Mouse (Mus musculus) gastrocnemius, postnatal 14 days (tissue): Measurements from ENCODE around the gene Map3k10. TPM values are rescaled to one million over a fixed set of nuclear protein-coding genes. Genes with fewer than 3 reads are reported as not detected.

ENCODE experiments used
- DNase-seq: peaks from one replicate; pipeline ENCODE4 v3.0.0; 2021; ENCODE audit warnings: mixed read lengths
- intact Hi-C: fragments of 180-260 bp; cut with DNase I; formaldehyde crosslinking; loops from one replicate; pipeline ENCODE4 v1.15.1; 2025; ENCODE audit warnings: low total_unique reads
- long read RNA-seq, 2 experiments: library from polyadenylated mRNA; stranded (forward); transcript quantifications; one replicate each; pipeline ENCODE4 v2.0.0; 2021
- total RNA-seq, 2 experiments: library from RNA; stranded (reverse); gene quantifications; 2 replicates each; pipeline ENCODE4 v1.2.3; 2021

Gene Map3k10
- total RNA-seq: 10 to 100 TPM; 15.9 to 16.6 TPM
- long read RNA-seq, experiment 1, partial matches to known transcripts: 1 of 2 reads
- long read RNA-seq, experiment 1, other reads (novel, unspliced or antisense): 0 of 2 reads
- long read RNA-seq, experiment 2, partial matches to known transcripts: 3 of 8 reads
- long read RNA-seq, experiment 2, other reads (novel, unspliced or antisense): 5 of 8 reads

DNA sequence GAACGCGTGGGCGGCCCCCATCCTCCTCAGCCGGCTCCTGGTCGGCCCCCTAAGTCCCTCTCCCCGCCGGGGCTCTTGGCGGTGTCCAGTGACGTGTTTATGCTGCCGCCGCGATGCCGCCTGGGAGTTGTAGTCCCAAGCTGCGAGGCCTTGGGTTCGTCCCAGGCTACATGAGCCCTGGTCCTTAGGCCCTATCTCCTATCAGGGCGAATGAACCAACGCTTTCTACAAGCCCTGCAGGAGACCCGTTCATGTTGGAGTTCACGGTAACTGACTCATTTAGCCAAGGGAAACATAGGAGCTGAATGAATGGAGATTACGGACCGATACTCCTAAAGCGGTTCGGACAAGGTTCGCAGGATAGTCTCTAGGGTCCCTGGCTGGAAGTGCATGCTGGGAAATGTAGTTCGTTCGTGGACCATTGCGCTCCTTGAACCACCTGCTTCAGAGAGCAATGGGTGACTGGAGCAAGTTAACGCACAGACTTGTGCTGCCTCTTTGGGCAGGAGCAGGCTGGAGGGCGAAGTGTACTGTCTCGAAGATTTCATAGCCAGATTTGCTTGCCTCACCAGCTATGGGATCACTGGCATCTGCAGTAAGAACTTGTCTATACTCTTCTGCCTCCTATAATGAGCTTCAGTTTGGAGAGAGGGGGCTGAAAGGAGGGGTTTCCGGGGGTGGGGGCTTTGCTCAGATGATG lies at the start of gene Map3k10:
Gene Map3k10 (minus strand): TSS at position 77 of the 700 bp plus-strand sequence.
- intact Hi-C loops: no loop called here
- peak; percentile 93 for DNase-seq

DNA sequence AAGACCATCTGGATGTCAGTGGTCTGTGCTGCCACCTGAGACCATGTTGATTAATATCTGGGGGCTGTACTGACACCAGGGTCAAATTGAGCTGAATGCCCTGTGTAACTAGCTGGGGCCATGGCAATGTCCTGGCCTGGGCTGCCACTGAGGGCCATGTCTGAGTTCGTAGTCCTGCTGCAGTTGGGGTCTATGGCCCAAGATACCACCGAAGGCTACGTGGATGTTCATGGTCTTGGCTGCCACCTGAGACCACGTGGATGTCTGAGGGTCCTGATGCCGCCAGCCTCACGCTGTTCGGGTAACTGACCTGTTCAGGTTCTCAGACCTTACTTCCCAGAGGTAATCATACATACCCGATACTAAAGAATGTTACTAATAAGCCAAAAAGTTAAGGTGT lies 47.6 kb upstream of the Map3k10 start:
- no peak for DNase-seq
- intact Hi-C loops: no loop called here

DNA sequence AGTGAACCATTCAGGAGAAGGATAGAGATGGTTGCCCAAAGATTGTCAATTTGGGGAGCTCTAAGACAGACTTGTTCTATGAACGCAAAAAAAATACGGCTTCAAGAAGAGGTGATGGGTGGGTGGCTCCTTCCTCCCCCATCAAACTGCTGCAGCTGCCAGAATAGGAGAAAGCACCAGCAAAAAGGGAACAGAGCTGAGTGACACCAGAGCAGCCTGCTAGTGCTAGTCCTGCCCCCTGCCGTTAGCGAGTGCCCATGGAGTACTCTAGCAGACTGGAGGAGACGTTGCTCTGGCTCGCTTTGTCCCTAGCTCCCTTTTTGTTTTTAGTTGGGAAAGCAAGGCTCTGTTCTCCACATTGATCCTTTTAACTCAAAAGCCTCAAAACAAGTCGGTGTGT lies 36.0 kb upstream of the Map3k10 start:
- DNase-seq: no peak
- intact Hi-C loops: no loop called here

DNA sequence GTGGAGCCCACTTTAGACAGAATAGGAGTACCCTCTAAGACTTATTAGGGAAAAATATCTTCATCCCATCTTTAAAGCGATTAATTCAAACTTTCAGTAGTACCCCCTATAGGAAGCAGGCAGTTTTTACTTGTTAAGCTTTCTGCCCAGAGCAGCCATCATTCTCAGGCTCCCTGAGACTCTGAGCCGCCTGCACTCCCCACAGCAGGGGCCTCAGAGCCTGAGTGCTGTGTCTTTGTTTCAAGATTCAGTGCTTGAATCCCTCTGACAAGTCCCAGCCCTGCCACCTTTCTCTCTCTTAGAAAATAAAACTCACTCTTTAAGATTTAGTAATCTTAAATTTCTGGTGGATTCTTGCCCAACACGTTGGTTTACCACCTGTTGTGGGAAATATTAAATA lies 22.3 kb upstream of the Map3k10 start:
- intact Hi-C loops: no loop called here
- DNase-seq: no peak

DNA sequence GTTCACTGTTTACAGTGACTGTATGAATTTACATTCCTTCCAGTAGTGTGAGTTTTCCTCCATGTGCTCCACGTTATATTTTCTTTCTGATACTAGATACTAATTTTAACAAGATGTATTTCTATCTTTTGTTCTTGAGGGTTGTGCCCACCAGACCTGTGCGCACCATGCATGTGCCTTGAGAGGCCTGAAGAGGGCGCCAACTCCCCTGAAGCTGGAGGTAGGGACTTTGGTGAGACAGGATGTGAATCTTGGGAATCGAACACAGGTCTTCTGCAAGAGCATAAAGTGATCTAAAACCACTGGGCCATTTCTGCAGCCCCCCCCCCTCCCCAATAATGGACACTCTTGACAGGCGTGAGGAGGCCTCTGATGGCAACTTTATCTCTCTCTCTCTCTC lies 16.7 kb upstream of the Map3k10 start:
- DNase-seq: no peak
- intact Hi-C loops: no loop called here

DNA sequence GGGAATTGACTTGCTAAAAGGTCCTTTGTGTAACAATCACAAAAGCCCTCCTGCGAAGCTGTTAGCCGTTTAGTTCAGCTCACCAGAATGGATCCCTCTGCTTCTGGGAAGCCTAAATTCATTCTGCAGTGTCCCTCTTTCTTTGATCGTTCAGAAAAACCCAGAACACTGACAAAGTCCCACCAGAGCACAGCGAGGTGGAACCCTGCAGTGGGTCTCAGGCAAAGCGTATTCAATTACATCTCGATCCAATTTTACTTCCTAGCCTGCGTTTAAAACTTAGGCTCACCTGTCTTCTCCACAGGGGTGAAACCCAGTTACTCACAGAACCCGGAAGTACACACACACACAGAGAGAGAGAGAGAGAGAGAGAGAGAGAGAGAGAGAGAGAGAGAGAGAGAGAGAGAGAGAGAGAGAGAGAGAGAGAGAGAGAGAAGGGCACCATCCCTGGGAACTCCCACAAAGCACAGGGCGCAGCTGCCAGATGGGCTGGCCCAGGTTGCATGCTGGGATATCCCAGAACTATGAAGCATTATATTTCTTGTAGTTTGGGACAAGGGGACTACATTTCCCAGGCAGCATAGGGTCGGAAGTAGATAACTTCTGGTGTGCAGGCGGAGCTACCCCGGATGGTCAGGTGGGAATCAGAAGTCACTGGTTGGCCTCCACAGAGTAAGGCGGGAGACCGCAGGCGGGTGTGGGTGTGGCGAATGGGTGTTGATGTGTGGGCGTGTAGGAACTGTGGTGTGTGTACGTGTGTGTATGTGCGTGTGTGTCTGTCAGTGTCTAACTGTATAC lies 14.6 kb upstream of the Map3k10 start, which contains the start of gene Zfp607b:
Gene Zfp607b (plus strand): TSS at position 526 of the 798 bp plus-strand sequence.
- intact Hi-C loops: no loop called here
- peak; percentile 88 for DNase-seq

DNA sequence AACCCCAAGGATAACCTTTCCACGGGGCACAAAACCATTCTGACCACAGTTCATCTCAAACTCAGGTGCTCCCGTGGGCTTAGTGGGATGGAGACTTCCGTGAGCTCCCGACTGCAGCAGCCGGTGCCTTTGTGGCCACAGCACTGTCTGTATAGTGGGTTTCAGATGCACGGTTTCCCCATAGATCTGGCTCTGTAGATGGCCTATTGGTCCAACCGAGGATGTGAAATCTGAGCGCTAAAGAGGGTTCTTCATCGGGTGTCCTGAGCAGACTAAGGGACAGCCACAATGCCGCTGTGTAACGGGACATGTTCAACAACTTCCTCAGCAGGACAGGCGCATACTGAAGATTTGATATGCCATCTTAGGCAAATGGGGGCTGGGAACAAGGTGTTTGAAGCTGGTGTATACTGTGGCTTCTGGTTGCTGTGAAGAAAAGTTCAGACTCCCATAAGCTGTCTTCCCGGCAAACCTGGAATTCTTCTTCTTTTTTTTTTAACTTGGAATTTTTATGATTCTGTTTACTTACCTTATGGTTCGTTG lies 13.9 kb upstream of the Map3k10 start:
- intact Hi-C loops: no loop called here
- DNase-seq: no peak

DNA sequence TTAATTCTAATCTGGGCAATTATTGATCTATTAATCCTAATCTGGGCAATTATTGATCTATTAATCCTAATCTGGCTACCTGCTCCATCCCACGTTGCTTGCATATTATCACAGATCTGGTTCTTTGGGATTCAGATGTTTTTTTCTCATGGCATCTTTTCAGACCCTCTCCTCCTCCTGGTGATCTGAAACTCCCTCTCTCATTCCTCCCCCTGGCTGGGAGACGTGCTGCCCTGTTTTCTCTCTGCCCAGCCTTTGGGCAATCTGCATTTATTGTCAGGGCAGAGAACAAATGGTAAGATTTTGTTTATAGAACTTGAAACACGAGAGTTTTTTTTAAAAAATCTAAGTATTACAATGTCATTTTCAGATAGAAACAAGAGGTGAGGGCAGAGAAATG lies 13.4 kb upstream of the Map3k10 start:
- no peak for DNase-seq
- intact Hi-C loops: no loop called here

DNA sequence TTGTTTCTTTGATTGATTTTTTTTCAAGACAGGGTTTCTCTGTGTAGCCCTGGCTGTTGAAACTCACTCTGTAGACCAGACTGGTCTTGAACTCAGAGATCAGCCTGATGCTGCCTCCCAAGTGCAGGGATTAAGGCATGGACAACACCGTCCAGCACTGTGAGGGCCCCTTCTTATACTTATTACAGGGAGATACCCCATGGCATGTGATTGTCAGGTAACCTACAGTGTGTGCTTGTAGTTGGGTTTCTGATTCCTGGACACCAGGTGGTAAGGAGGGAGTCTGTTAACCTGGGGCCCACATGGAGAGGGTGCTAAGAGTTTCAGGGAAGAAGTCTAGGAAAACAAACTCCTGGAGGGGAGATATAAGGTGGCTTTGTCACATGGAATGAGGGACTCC lies 12.6 kb upstream of the Map3k10 start:
- no peak for DNase-seq
- intact Hi-C loops: no loop called here

DNA sequence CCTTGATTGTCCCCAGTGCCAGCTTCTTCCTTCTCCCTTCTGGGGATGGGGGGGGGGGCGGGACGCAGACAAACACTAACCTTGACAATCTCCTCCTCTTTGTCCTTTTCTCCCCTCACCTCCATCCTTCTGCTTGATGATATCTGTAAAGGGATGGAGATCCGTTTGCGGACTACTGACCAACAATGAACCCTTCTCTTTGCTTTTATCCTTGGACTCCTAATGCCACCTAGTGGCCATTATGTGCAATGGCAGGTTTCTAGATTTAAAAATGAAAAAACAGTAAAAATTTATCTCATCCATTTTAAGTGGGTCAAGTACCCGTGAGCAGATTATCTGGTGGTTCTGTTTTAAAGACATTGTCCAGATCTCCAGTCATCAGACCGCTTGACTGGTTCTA lies 11.3 kb upstream of the Map3k10 start:
- intact Hi-C loops: no loop called here
- DNase-seq: no peak

DNA sequence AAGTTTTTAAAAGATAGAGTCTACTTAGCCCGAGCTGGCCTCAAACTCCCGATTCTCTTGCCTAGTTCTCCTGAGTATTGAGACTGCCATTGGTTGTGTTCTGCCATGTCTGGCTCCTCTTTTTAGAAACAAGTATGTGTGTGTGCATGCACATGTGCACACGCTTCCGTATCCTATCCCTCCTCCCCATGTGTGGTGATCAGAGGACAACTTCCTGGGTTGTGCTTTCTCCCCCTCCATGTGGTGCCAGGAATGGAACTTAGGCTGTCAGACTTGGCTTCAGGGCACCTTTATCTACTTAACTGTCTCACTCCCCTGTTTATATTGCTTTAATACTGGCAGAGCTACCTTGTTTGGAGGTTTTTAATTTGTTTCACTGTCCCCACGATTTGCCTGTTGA lies 10.8 kb upstream of the Map3k10 start:
- DNase-seq: no peak
- intact Hi-C loops: no loop called here

DNA sequence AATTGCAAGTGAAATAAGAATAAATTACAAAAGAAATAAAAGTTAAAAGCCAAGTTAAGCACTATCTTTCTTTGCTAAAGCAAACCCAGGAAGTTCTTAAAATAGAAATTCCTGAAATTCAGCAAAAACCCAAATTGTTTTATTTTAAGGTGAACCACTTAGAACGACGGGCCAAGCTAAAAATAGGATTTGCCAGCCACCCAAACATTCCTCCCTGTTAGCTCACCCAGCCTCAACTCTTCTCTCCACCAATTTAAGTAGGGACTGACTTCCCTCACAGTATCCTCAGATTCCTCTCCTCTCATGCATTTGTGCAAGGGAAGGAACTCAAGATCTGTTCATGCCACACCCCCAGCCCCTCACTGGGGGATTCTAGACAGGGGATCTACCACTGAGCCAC lies 8.8 kb upstream of the Map3k10 start:
- intact Hi-C loops: no loop called here
- DNase-seq: no peak

DNA sequence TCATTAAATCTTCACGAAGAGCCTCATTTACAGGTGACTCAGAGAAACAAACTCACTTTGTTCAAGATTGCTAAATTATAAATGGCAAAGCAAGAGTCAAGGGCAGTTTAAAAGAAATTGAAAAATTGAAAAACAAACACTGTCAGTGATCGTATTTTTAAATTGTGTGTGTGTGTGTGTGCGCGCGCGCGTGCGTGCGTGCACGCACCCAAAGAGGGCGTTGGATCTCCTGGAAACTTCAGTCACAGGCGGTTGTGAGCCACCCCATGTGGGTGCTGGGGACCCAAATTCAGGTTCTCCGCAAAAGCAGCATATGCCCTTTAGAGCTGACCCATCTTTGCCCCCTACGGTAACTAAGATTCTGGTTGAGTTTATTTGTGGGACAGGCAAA lies 819 bp upstream of the Map3k10 start:
- no peak for DNase-seq
- intact Hi-C loops: no loop called here

DNA sequence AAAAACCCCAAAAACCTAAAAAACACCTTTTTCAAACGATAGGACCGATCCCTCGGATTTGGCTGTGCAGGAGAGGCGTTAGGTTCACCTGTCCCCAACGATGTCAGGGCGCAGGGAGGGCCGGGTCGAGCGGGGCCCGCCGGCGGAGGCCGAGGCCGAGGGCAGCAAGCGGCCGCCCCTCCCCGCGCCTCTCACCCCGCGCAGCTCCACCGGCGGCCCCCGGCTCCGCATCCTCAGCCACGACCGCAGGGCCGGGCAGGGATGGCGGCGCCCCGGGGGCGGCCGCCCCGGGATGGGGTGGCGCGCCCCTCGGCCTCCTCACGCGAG lies 240 bp downstream of the Map3k10 start:
- no peak for DNase-seq
- intact Hi-C loops: no loop called here

DNA sequence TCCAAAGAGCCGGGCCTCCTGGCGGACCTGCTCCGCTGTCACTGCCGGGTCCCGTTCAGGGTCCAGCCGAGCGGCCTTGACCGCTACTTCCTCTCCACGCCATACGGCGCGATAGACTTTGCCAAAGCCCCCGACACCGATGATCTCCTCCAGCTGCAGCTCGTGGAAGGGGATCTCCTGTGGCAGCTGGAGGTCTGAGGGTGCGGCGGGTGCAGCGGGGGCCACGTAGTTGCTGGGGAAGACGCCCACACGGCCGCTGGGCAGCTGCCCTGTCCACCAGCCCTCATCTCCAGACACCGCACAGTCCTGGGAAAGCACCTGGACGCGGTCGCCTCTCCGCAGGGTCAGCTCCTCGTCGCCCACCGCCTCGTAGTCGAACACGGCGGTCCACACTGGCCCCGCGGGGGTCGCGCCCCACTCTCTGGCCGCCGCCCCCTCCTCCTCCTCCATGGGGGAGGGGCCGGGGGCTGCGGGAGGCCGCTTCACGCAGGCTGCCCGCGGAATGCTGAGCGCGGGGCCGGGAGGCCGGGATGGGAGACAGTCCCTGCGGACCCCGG lies 745 bp downstream of the Map3k10 start:
- intact Hi-C loops: no loop called here
- DNase-seq: no peak

DNA sequence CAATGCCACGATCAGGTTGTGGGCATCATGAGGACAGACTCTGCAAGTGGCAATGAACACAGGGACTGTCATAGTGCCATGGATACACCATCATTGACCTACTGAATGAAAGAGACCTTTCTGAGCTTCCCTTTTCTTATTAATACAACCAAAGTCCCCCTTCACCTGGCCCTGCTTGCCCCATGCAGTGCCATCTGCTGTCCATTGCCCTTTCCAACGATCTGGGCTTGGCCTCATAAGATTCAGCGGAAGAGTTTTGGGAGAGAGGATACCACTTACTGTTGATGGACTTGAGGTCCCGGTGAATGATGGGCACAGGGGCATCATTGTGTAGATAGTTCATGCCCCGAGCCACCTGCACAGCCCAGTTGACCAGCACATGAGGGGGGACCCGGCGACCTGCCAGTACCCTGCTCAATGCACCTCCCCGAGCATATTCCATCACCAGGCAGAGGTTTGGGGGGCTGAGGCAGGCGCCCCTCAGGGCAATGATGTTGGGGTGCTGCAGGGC lies 1.3 kb downstream of the Map3k10 start:
- no peak for DNase-seq
- intact Hi-C loops: no loop called here

DNA sequence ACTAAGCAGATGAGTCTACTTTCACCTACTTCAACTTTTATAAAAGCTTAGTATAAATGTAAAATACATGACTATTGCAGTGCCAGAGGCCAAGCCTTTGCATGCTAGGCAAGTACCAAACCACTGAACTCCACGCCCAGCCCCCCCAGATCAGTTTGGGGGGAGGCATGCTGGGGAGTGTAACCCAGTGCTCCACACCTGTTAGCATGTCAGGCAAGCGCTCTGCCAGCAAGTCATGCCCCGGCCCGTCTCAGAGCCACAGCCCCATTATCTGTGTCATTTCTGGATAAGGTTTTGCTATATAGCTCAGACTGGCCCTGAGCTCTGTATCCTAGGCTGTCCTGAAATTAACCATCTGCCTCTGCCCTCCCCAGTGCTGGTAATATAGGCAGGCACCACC lies 12.4 kb downstream of the Map3k10 start:
- DNase-seq: no peak
- intact Hi-C loops: no loop called here

DNA sequence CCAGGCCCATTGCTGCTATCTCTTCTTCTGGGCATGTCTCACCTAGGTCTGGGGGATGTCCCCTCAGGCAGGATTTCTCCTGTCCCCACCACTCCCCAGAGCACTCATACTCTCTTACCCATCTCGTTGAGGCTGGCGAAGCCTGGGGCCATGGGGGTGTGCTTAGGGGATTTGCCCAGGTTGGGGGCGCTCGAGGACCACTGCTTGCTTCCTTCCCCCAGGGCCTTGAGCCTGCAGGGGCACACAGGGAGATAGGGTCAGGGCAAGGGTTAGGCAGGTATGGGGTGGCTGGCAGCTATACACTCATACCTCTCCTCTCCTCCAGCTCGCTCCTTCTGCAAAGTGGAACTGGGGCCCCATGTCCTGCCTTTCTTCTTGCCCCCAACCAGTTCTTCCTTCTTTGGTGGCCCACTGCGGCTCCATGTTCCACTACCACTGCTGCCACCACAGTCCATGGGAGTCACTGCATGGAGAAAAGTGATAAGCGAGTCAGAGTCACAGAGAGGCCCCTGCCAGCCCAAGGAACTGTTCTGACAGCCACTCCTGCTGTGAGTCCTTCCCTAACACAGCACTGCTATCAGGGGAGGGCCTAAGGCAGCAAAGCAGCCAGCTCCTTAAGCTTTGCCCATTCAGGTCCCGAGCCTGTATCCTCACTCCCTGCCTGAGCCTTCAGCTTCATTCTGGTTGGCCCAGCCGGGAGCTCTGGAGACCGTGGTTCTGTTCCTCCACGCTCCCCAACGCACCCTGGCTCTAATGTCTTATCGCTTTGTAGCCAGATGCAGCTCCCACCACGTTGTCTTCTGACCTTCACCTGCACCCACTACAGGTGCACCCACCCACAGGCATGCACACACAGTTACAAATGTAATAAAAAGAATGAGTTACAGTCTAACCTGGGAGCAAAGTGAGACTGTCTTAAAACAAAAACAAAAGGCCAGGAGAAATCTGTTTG lies 15.4 kb downstream of the Map3k10 start:
- no peak for DNase-seq
- intact Hi-C loops: loop anchor here (5.0 kb wide), 1 partner anchor 68 kb away; no protein-coding TSS in a partner anchor

DNA sequence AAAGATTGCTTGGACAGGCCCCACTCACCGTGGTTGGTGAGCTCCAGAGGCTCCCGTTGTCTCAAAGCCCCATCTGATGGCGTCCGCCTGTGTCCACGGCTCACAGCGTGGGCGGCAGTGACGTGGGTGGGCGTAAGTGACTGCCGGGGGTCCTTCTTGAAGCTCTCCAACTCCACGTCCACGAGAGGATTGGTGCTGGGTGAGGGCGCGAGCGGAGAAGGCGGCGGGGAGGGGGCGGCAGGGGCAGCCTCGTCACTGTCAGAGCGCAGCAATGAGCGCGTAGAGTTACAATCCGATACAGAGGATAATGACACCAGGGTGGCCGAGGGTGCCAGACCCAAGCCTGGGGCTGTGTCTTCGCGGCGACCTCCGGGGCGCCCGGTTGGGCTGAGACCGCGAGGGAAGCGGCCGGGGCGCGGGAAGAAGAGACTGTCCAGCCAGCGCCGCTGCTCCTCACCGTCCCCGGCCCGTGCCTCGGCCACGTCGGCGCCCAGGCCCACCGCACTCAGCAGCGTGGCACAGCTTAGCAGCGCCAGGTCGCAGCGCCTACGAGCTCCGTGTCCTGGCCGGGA lies 16.5 kb downstream of the Map3k10 start:
- no peak for DNase-seq
- intact Hi-C loops: loop anchor here (5.0 kb wide), 1 partner anchor 69 kb away; no protein-coding TSS in a partner anchor
